Mouse (Mus musculus) hindbrain, postnatal 0 days (tissue): ENCODE results near the gene Gm9903. TPM values are rescaled to one million over a fixed set of nuclear protein-coding genes. Genes with fewer than 3 reads are reported as not detected.

Experiments used
- ATAC-seq: fragments of 200-750 bp; cut with Nextera tagmentation; 2 replicates; pipeline ENCODE4 v1.8.0; 2017; ENCODE audit warnings: mild to moderate bottlenecking, moderate TSS enrichment, moderate library complexity
- DNase-seq: peaks from one replicate; pipeline ENCODE4 v3.0.0-alpha.2; 2015; ENCODE audit warnings: low spot score
- H3K27ac ChIP-seq: fragments of 300-500 bp; sonication (generic); 2 replicates; pipeline ENCODE4 v1.5.1; 2014; ENCODE audit warnings: mild to moderate bottlenecking
- H3K27me3 ChIP-seq: fragments of 300-500 bp; sonication (generic); 2 replicates; pipeline ENCODE4 v1.6.1; 2014; ENCODE audit warnings: low read length, mixed read lengths; ENCODE audit not compliant: insufficient read depth
- H3K36me3 ChIP-seq: fragments of 300-500 bp; sonication (generic); 2 replicates; pipeline ENCODE4 v1.6.1; 2014; ENCODE audit warnings: low read length, mixed read lengths; ENCODE audit not compliant: insufficient read depth
- H3K4me1 ChIP-seq: fragments of 300-500 bp; sonication (generic); 2 replicates; pipeline ENCODE4 v1.6.1; 2014; ENCODE audit warnings: antibody characterized with exemption, low read length, mixed read lengths; ENCODE audit not compliant: insufficient read depth
- H3K4me2 ChIP-seq: fragments of 300-500 bp; sonication (generic); 2 replicates; pipeline ENCODE4 v1.6.1; 2014; ENCODE audit warnings: low read depth, mild to moderate bottlenecking, low read length, moderate library complexity, mixed read lengths
- H3K4me3 ChIP-seq: fragments of 300-500 bp; sonication (generic); 2 replicates; pipeline ENCODE4 v1.5.1; 2014; ENCODE audit warnings: low read length
- H3K9ac ChIP-seq: fragments of 300-500 bp; sonication (generic); replicated peaks from 2 replicates; pipeline ENCODE4 v1.6.1; 2014; ENCODE audit warnings: mild to moderate bottlenecking, low read length, moderate library complexity, mixed read lengths
- H3K9me3 ChIP-seq: fragments of 300-500 bp; sonication (generic); 2 replicates; pipeline ENCODE4 v1.6.1; 2016; ENCODE audit warnings: low read length, mixed read lengths
- CTCF ChIP-seq: IDR thresholded peaks from 2 replicates; pipeline ENCODE4 v1.5.1; 2016; ENCODE audit warnings: antibody characterized with exemption, control low read depth, low read depth
- WGBS: fragments of 180-500 bp; shearing (Covaris S2); extraction: QIAGEN DNeasy Blood & Tissue Kit; methylation state at CpG from one replicate; pipeline ENCODE4 v1.1.7; 2014; 5-methylcytosine and 5-hydroxymethylcytosine counted together
- polyA plus RNA-seq: library from polyadenylated mRNA; unstranded; fragments of >200 nt; fragmentation: Nextera tagmentation; extraction: Ambion mirVana; gene quantifications from 2 replicates; pipeline ENCODE4 v1.2.1, GENCODE M21; 2015
- total RNA-seq: library from RNA; depleted of rRNA; stranded (reverse); fragments of >200 nt; gene quantifications from 2 replicates; pipeline ENCODE4 v1.2.3, GENCODE M21; 2014

Gene Gm9903
- total and polyA plus RNA-seq, 2 experiments from 2014 or later: 0.21 to 0.89 TPM

- no peak overlapping the region for H3K4me2 ChIP-seq
- no peaks in the 10 kb centered on the region for H3K4me1 ChIP-seq
- no peak overlapping the region for H3K4me3 ChIP-seq
- no peaks in the 10 kb centered on the region for H3K27me3 ChIP-seq
- 67% methylated on average over 3 of the region's 3 CpGs for WGBS
- no peak for ATAC-seq
- no peak overlapping the region for H3K9ac ChIP-seq
- no peaks in the 10 kb centered on the region for H3K9me3 ChIP-seq
- no peak for TF ChIP-seq CTCF
- peaks cover 17% of the 10 kb centered on the region for H3K36me3 ChIP-seq
- H3K27ac ChIP-seq: no peak overlapping the region
- DNase-seq: no peak
These were observed 8.1 kb downstream of the Gm9903 start for GRCm38 (mm10) chr5:33637606-33638350.

DNA sequence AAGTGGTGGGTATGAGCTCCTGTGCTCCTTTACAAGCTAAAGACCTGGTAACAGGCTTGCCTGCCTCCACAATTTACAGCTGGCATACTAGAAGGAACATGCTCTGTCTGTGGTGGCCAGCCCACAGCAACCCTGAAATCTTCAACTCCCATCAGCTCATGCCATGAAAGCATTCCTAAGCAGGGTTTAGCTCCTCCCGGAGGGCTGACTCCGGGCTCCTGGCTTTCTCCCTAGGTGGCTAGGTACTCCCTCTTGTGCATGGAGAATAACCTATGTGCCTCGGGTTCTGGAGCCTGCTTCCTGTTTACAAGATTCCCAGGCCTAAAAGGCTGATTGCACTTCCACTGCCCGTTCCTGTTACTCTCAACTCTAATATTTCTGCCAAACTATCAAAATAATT lies 9.1 kb downstream of the Gm9903 start:
- Histone ChIP-seq H3K4me1 (no peaks in the 10 kb centered on the region), H3K27ac (no peak overlapping the region), H3K27me3 (no peaks in the 10 kb centered on the region), H3K36me3 (peaks cover 26% of the 10 kb centered on the region), H3K4me2 (no peak overlapping the region), H3K9ac (no peak overlapping the region), H3K4me3 (no peak overlapping the region), H3K9me3 (no peaks in the 10 kb centered on the region)
- ATAC-seq (no peak), DNase-seq (no peak)
- no peak for TF ChIP-seq CTCF
- 69% methylated on average over 4 of the region's 4 CpGs for WGBS

- H3K9me3 ChIP-seq: no peaks in the 10 kb centered on the region
- no peak overlapping the region for H3K4me3 ChIP-seq
- H3K36me3 ChIP-seq: peaks cover 36% of the 10 kb centered on the region
- no peaks in the 10 kb centered on the region for H3K27me3 ChIP-seq
- TF ChIP-seq CTCF: peak; percentile 80
- WGBS: 34% methylated on average over 3 of the region's 3 CpGs
- peak; percentile 29; the same call in 1 of the 2 replicates for ATAC-seq
- H3K27ac ChIP-seq: no peak overlapping the region
- peak; percentile 74 for DNase-seq
- H3K4me1 ChIP-seq: no peaks in the 10 kb centered on the region
- H3K4me2 ChIP-seq: no peak overlapping the region
- no peak overlapping the region for H3K9ac ChIP-seq
These were observed 10.9 kb downstream of the Gm9903 start for GRCm38 (mm10) chr5:33640652-33641051.

DNA sequence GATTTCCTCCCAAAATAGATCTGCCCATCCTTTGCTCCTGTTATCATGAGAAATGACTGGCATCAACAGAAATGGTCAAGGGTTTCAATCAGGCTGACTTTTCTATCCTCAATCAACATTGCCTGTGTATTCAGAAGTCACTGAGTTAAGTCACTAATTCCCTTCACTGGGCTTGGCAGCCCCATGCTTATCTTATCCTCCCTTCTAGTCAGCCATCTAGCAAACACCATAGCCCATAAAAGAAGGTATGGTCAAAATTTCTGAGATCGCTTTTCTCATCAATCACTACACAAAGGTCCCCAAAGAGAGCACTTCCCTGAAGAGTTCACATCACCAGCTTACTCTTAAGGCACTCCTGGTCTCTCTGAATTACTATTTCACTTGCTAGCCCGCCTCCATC lies 21.3 kb downstream of the Gm9903 start:
- ATAC-seq (no peak), DNase-seq (peak; percentile 15)
- peaks cover 28% of the 10 kb centered on the region for H3K36me3 ChIP-seq
- peak overlapping the region; percentile 71 for H3K4me2 ChIP-seq
- WGBS: 16% methylated on average over 2 of the region's 2 CpGs
- TF ChIP-seq CTCF: no peak
- H3K4me3 ChIP-seq: peak overlapping the region; percentile 67
- H3K27ac ChIP-seq: peak overlapping the region; percentile 99; the same call in 1 of the 2 replicates
- H3K27me3 ChIP-seq: no peaks in the 10 kb centered on the region
- H3K9ac ChIP-seq: peak overlapping the region; percentile 70
- H3K9me3 ChIP-seq: no peaks in the 10 kb centered on the region
- peaks cover 9% of the 10 kb centered on the region for H3K4me1 ChIP-seq

GRCm38 (mm10) chr5:33651541-33651920 lies 21.8 kb downstream of the Gm9903 start:
- 1% methylated on average over 11 of the region's 11 CpGs for WGBS
- H3K36me3 ChIP-seq: peaks cover 25% of the 10 kb centered on the region

DNA sequence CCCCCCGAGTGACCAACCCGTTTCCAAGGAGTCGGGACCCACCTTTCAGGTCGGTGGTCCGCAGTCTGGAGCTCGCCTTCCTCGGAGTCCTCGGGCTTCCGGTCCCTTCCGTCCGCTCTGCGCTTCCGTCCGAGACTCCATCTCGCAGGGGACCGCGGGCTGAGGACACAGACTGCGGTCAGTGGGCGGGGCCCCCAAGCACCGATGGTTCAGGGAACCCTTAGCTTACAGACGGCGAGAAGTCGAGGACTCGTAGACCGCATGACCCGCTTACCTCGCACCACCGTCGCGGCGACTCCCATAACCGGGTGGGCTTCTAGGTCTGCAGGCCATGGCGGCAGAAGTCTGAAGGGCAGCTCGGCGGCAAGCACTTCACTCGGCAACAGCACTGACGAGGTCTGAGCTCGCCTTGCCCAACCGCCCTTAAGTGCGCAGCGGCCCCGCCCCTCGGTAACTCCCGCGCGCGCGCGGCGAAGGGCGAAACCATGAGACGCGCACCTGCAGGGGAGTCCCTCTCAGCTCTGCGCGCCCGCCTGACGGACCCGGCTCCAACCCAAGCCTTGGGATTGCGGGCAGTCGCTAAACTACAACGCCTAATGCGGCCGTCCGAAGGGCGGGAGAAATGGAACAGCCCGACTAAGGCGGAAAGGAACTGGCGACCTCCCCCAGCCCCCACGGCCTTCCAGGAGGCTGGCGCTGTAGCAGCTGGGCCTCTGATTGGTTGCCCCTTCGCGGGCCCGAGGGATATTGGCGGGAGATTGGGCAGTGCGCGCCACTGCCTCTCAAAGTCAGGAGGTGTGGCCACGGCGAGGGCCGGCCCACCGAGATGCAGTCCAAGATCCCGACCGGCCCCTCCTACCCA lies 22.4 kb downstream of the Gm9903 start, which contains the start of gene Slbp:
Gene Slbp (minus strand): TSS at position 654 of the 862 bp plus-strand sequence.
- H3K4me3 ChIP-seq: peak within 1 kb of the TSS; percentile 67
- WGBS: under 1% methylated on average over 79 of the region's 82 CpGs
- DNase-seq (peak; percentile 98), ATAC-seq (peak; percentile 97)
- no peaks in the 10 kb centered on the region for H3K9me3 ChIP-seq
- no peak; the same call in 1 of the 2 replicates for TF ChIP-seq CTCF
- H3K27ac ChIP-seq: peak within 1 kb of the TSS; percentile 99
- peaks cover 23% of the 10 kb centered on the region for H3K36me3 ChIP-seq
- peaks cover 16% of the 10 kb centered on the region for H3K4me1 ChIP-seq
- peak within 1 kb of the TSS; percentile 71 for H3K4me2 ChIP-seq
- peak within 1 kb of the TSS; percentile 70 for H3K9ac ChIP-seq
- no peaks in the 10 kb centered on the region for H3K27me3 ChIP-seq

More at GRCm38 (mm10) chr5:33651541-33651920, 21.8 kb downstream of the Gm9903 start:
- Histone ChIP-seq H3K9ac (peak overlapping the region; percentile 70), H3K27me3 (no peaks in the 10 kb centered on the region), H3K4me2 (peak overlapping the region; percentile 71), H3K4me1 (peaks cover 11% of the 10 kb centered on the region), H3K9me3 (no peaks in the 10 kb centered on the region), H3K27ac (peak overlapping the region; percentile 99), H3K4me3 (peak overlapping the region; percentile 67)
- DNase-seq (no peak), ATAC-seq (no peak)
- no peak for TF ChIP-seq CTCF
